Comparison of ENCODE assay signal across 17 mouse cellular contexts in the genomic region with DNA sequence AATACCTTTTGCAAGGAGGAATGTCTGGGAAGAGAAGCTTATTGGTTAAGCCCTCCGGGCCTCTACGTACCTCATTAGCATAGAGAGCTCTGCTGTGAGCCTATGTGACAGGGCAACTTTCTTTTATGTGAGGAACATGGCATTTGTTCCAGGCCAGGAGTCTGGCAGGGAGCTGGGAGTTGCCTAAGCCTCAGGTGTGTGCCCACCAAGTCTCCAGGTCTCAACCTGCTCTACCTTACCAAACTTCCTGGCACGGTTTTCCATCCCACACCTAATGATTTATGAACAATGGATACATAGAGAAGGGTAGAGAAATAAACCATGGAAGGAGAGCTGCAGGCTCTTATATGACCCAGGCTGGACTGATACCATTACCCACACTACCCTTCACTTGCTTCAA. TPM values are rescaled to one million over a fixed set of nuclear protein-coding genes. Genes with fewer than 3 reads are reported as not detected.
"Had no signal": no experiment of that assay in that cellular context is flagged by ENCODE, and none has a peak within 500 bp of the region (broad histone marks: within the 10 kb centered on the region; RNA-seq: fewer than 3 reads in every experiment).

No protein-coding gene starts in this region.

- DNase-seq: heart, postnatal 10 days; heart, postnatal 14 days; heart, postnatal 36 days; heart, postnatal 4 days; kidney, adult 11 months; kidney, adult 18-20 months; kidney, adult 2 months; kidney, adult 8-10 months; kidney, adult 9 months; kidney, postnatal 10 days; kidney, postnatal 14 days; kidney, postnatal 25 days; kidney, postnatal 36 days; kidney, postnatal 4 days; layer of hippocampus, adult 9-11 months; layer of hippocampus, postnatal 36 days had no signal

RNA-seq across cellular contexts. Expression of gene Myrip, which starts 52.6 kb away (rescaled TPM):
- polyA plus RNA-seq: inflammation-experienced regulatory T-cells, adult 6 months had no signal
